Mouse (Mus musculus): Measurements from ENCODE around the gene Zfp385c. TPM values are rescaled to one million over a fixed set of nuclear protein-coding genes. Genes with fewer than 3 reads are reported as not detected.
"Not testable (repeated sequence)": the region's sequence is repeated elsewhere in the genome, so short reads cannot be mapped to it uniquely, and the experiment has no call there.

Zfp385c gene
- total RNA-seq, 2 experiments from 2014 or later, result 0.35 to 0.66 TPM

- no peak for DNase-seq (ENCODE audit: low spot score in 2 of 2)
Observed at GRCm38 (mm10) chr11:100628056-100628455, 64.2 kb downstream of the Zfp385c start.

GRCm38 (mm10) chr11:100626701-100627195 lies 65.5 kb downstream of the Zfp385c start:
- DNase-seq (ENCODE audit: low spot score in 2 of 2), result peak; percentile 65 to 69

GRCm38 (mm10) chr11:100625754-100626700 lies 66.2 kb downstream of the Zfp385c start:
- no peak for DNase-seq (ENCODE audit: low spot score in 2 of 2)

GRCm38 (mm10) chr11:100623867-100624266 lies 68.4 kb downstream of the Zfp385c start:
- DNase-seq (ENCODE audit: low spot score in 2 of 2), result no peak

GRCm38 (mm10) chr11:100622714-100623113 lies 69.5 kb downstream of the Zfp385c start:
- DNase-seq (ENCODE audit: low spot score in 2 of 2), result peak; percentile 96 to 98

- no peak for DNase-seq (ENCODE audit: low spot score in 2 of 2)
Observed at GRCm38 (mm10) chr11:100619982-100620381, 72.3 kb downstream of the Zfp385c start, which contains the start of gene Dnajc7. TSS of gene Dnajc7 (minus strand) at chr11:100620168.

- DNase-seq (ENCODE audit: low spot score in 2 of 2), result peak; percentile 92 to 96
Observed at GRCm38 (mm10) chr11:100619485-100619975, 72.7 kb downstream of the Zfp385c start.

GRCm38 (mm10) chr11:100618761-100619484 lies 73.3 kb downstream of the Zfp385c start, which contains the start of gene Nkiras2:
TSS of gene Nkiras2 (plus strand) at chr11:100619244.
- DNase-seq (ENCODE audit: low spot score in 2 of 2), result peak; percentile 27 to 42

GRCm38 (mm10) chr11:100617480-100617879 lies 74.8 kb downstream of the Zfp385c start:
- no peak for DNase-seq (ENCODE audit: low spot score in 2 of 2)

GRCm38 (mm10) chr11:100616836-100617235 lies 75.4 kb downstream of the Zfp385c start:
- not testable (repeated sequence) for DNase-seq (ENCODE audit: low spot score in 2 of 2)

- DNase-seq (ENCODE audit: low spot score in 2 of 2), result no peak
Observed at GRCm38 (mm10) chr11:100616332-100616731, 75.9 kb downstream of the Zfp385c start.

GRCm38 (mm10) chr11:100613241-100613640 lies 79.0 kb downstream of the Zfp385c start:
- DNase-seq (ENCODE audit: low spot score in 2 of 2), result no peak

- DNase-seq (ENCODE audit: low spot score in 2 of 2), result no peak
Observed at GRCm38 (mm10) chr11:100611627-100612026, 80.6 kb downstream of the Zfp385c start.

GRCm38 (mm10) chr11:100609997-100610680 lies 82.1 kb downstream of the Zfp385c start:
- no peak for DNase-seq (ENCODE audit: low spot score in 2 of 2)

GRCm38 (mm10) chr11:100609355-100609996 lies 82.8 kb downstream of the Zfp385c start:
- no peak for DNase-seq (ENCODE audit: low spot score in 2 of 2)

GRCm38 (mm10) chr11:100608796-100609195 lies 83.5 kb downstream of the Zfp385c start:
- no peak for DNase-seq (ENCODE audit: low spot score in 2 of 2)

- DNase-seq (ENCODE audit: low spot score in 2 of 2), result no peak
Observed at GRCm38 (mm10) chr11:100607121-100607520, 85.1 kb downstream of the Zfp385c start.

- DNase-seq (ENCODE audit: low spot score in 2 of 2), result no peak
Observed at GRCm38 (mm10) chr11:100605451-100605850, 86.8 kb downstream of the Zfp385c start.

- peak in 1 of 2 experiments; percentile 19 for DNase-seq (ENCODE audit: low spot score in 2 of 2)
Observed at GRCm38 (mm10) chr11:100604321-100605005, 87.8 kb downstream of the Zfp385c start.

- no peak for DNase-seq (ENCODE audit: low spot score in 2 of 2)
Observed at GRCm38 (mm10) chr11:100603813-100604212, 88.4 kb downstream of the Zfp385c start.

Data from left cerebral cortex, adult 18-20 months (tissue).